Mouse (Mus musculus) gastrocnemius, postnatal 4 days (tissue): ENCODE data around the gene Fam83g. TPM values are rescaled to one million over a fixed set of nuclear protein-coding genes. Genes with fewer than 3 reads are reported as not detected.

Source experiments
- DNase-seq, 2 experiments: peaks; one replicate each; pipeline ENCODE4 v3.0.0; 2021 to 2022; ENCODE audit warnings: low spot score in 2 of 2, mixed read lengths in 2 of 2
- total RNA-seq, 2 experiments: library from RNA; stranded (reverse); gene quantifications; 2 replicates each; pipeline ENCODE4 v1.2.3; 2021

Gene Fam83g
- total RNA-seq, 2 experiments from 2014 or later = 0.34 to 0.36 TPM

- DNase-seq = no peak
Observed at GRCm38 (mm10) chr11:61671781-61672383, 12.0 kb upstream of the Fam83g start.

- DNase-seq = no peak
Observed at GRCm38 (mm10) chr11:61673686-61674085, 10.2 kb upstream of the Fam83g start.

GRCm38 (mm10) chr11:61674151-61674838, 9.6 kb upstream of the Fam83g start:
- no peak for DNase-seq

GRCm38 (mm10) chr11:61674839-61675159, 9.1 kb upstream of the Fam83g start:
- DNase-seq = no peak

- DNase-seq = no peak
Observed at GRCm38 (mm10) chr11:61675332-61675731, 8.6 kb upstream of the Fam83g start.

- DNase-seq = no peak
Observed at GRCm38 (mm10) chr11:61676216-61676854, 7.6 kb upstream of the Fam83g start.

- DNase-seq = no peak
Observed at GRCm38 (mm10) chr11:61677709-61678108, 6.2 kb upstream of the Fam83g start.

GRCm38 (mm10) chr11:61679091-61679866, 4.6 kb upstream of the Fam83g start:
- no peak for DNase-seq

GRCm38 (mm10) chr11:61685119-61685725, 1.3 kb downstream of the Fam83g start:
- DNase-seq = no peak

- no peak for DNase-seq
Observed at GRCm38 (mm10) chr11:61686141-61686540, 2.2 kb downstream of the Fam83g start.

- DNase-seq = no peak
Observed at GRCm38 (mm10) chr11:61686906-61687453, 3.1 kb downstream of the Fam83g start.

- no peak for DNase-seq
Observed at GRCm38 (mm10) chr11:61687595-61687994, 3.7 kb downstream of the Fam83g start.

- DNase-seq = no peak
Observed at GRCm38 (mm10) chr11:61692996-61693395, 9.1 kb downstream of the Fam83g start.

- DNase-seq = no peak
Observed at GRCm38 (mm10) chr11:61698852-61699251, 15.0 kb downstream of the Fam83g start.

GRCm38 (mm10) chr11:61699460-61699859, 15.6 kb downstream of the Fam83g start:
- no peak for DNase-seq

- DNase-seq = no peak
Observed at GRCm38 (mm10) chr11:61699933-61700332, 16.0 kb downstream of the Fam83g start.

GRCm38 (mm10) chr11:61701696-61702095, 17.8 kb downstream of the Fam83g start:
- no peak for DNase-seq

- no peak for DNase-seq
Observed at GRCm38 (mm10) chr11:61702494-61702893, 18.6 kb downstream of the Fam83g start.

- no peak for DNase-seq
Observed at GRCm38 (mm10) chr11:61705581-61705980, 21.7 kb downstream of the Fam83g start.

- no peak for DNase-seq
Observed at GRCm38 (mm10) chr11:61706232-61706631, 22.3 kb downstream of the Fam83g start.

GRCm38 (mm10) chr11:61708928-61709327, 25.0 kb downstream of the Fam83g start:
- no peak for DNase-seq
